Comparison of ENCODE assay signal across 27 mouse cellular contexts in genomic region chr1:121046581-121046980, GRCm38 (mm10).
A peak's percentile ranks its signal among the peaks of the same experiment; 100 is the strongest.
DNase-seq lines count a peak whose midpoint lies in the region; ATAC-seq and TF ChIP-seq lines count a peak whose summit lies in the region.
"Had no signal": no experiment of that assay in that cellular context is flagged by ENCODE, and none has a peak within 500 bp of the region (broad histone marks: within the 10 kb centered on the region; RNA-seq: fewer than 3 reads in every experiment).

No protein-coding gene starts in this region.

- H3K36me3 ChIP-seq in hindbrain, embryonic 11.5 days (ENCODE audit: control insufficient read depth, insufficient read depth, low read length): no peaks in the 10 kb centered on the region
- H3K36me3 ChIP-seq in hindbrain, embryonic 16.5 days (ENCODE audit: control insufficient read depth, insufficient read depth, low read length): no peaks in the 10 kb centered on the region
- no peaks in the 10 kb centered on the region for H3K36me3 ChIP-seq in midbrain, embryonic 14.5 days (ENCODE audit: control insufficient read depth, insufficient read depth, low read length)
- H3K36me3 ChIP-seq in midbrain, embryonic 11.5 days (ENCODE audit: control insufficient read depth, insufficient read depth, low read length): no peaks in the 10 kb centered on the region
- H3K36me3 ChIP-seq: embryonic facial prominence, embryonic 15.5 days; forebrain, embryonic 12.5 days; heart, embryonic 10.5 days; heart, embryonic 13.5 days had no signal

- TF ChIP-seq POLR2A in brain, embryonic 14.5 days (IDR thresholded peaks at IDR 0.05; ENCODE audit: borderline replicate concordance, extremely low read depth, insufficient read depth, insufficient read length, poor library complexity, severe bottlenecking): no peak

- no peak for TF ChIP-seq CTCF in brain, embryonic 14.5 days (IDR thresholded peaks at IDR 0.05; ENCODE audit: borderline replicate concordance, extremely low read depth, insufficient read depth, insufficient read length)

- H3K4me3 ChIP-seq in hindbrain, embryonic 11.5 days (ENCODE audit: low read depth, low read length): no peak overlapping the region
- no peak overlapping the region for H3K4me3 ChIP-seq in hindbrain, embryonic 16.5 days (ENCODE audit: low read length)
- H3K4me3 ChIP-seq in midbrain, embryonic 14.5 days (replicated peaks; ENCODE audit: low read depth, low read length): no peak overlapping the region
- no peak overlapping the region for H3K4me3 ChIP-seq in midbrain, embryonic 11.5 days (ENCODE audit: low read depth, low read length)
- H3K4me3 ChIP-seq: embryonic facial prominence, embryonic 15.5 days; forebrain, embryonic 12.5 days; heart, adult 2 months; heart, embryonic 10.5 days; heart, embryonic 13.5 days had no signal

- DNase-seq in hindbrain, embryonic 11.5 days (ENCODE audit: low spot score): peak; percentile 6
- DNase-seq in midbrain, embryonic 14.5 days: peak; percentile 40
- no peak for DNase-seq in midbrain, embryonic 11.5 days (ENCODE audit: low spot score, missing footprints)
- peak; percentile 57 for DNase-seq in brain, embryonic 14.5 days (ENCODE audit: low read depth)
- DNase-seq in retina, embryonic 14.5 days (ENCODE audit: low spot score): peak; percentile 58
- DNase-seq in adrenal gland, postnatal 25 days: no peak
- DNase-seq in ovary, postnatal 36 days (ENCODE audit: low spot score): no peak
- DNase-seq: adrenal gland, adult 8-10 months; cerebellum, adult 11-12 months; cerebellum, adult 8-10 months; cerebellum, postnatal 10 days; cerebellum, postnatal 36 days; embryo, embryonic 11 days; gastrocnemius, postnatal 10 days; gastrocnemius, postnatal 36 days; heart, adult 2 months; heart, postnatal 14 days; heart, postnatal 4 days had no signal

- WGBS in hindbrain, embryonic 11.5 days: 67% methylated on average over 6 of the region's 6 CpGs
- 48% methylated on average over 6 of the region's 6 CpGs for WGBS in hindbrain, embryonic 16.5 days
- WGBS in midbrain, embryonic 14.5 days: 58% methylated on average over 6 of the region's 6 CpGs
- WGBS in midbrain, embryonic 11.5 days: 89% methylated on average over 6 of the region's 6 CpGs

- H3K27me3 ChIP-seq in hindbrain, embryonic 11.5 days (ENCODE audit: control insufficient read depth, insufficient read depth, low read length): peaks cover 8% of the 10 kb centered on the region; the same call in 1 of the 2 replicates
- H3K27me3 ChIP-seq in hindbrain, embryonic 16.5 days (replicated peaks; ENCODE audit: control insufficient read depth, insufficient read depth, low read length): peaks cover 14% of the 10 kb centered on the region
- H3K27me3 ChIP-seq in midbrain, embryonic 14.5 days (ENCODE audit: control insufficient read depth, insufficient read depth, low read length): peaks cover 9% of the 10 kb centered on the region; the same call in 1 of the 2 replicates
- no peaks in the 10 kb centered on the region; the same call in 1 of the 2 replicates for H3K27me3 ChIP-seq in midbrain, embryonic 11.5 days (ENCODE audit: control insufficient read depth, insufficient read depth, low read length)
- H3K27me3 ChIP-seq: embryonic facial prominence, embryonic 15.5 days had no signal

- ATAC-seq in hindbrain, embryonic 11.5 days (ENCODE audit: low FRiP score): no peak
- no peak for ATAC-seq in hindbrain, embryonic 16.5 days
- no peak for ATAC-seq in midbrain, embryonic 14.5 days (ENCODE audit: low FRiP score, low TSS enrichment)
- ATAC-seq in midbrain, embryonic 11.5 days (ENCODE audit: low FRiP score): no peak
- ATAC-seq: activated CD4-positive, CD25-positive, alpha-beta regulatory T cell, adult 4 months; CD4-positive, CD25-positive, alpha-beta regulatory T cell, adult 4 months; forebrain, embryonic 16.5 days; intestine, postnatal 0 days had no signal

- no peak overlapping the region for H3K9ac ChIP-seq in hindbrain, embryonic 11.5 days (ENCODE audit: low read depth, low read length)
- H3K9ac ChIP-seq in hindbrain, embryonic 16.5 days (ENCODE audit: low read depth, low read length): no peak overlapping the region
- H3K9ac ChIP-seq in midbrain, embryonic 14.5 days (replicated peaks; ENCODE audit: low read length): no peak overlapping the region
- H3K9ac ChIP-seq in midbrain, embryonic 11.5 days (ENCODE audit: low read length): no peak overlapping the region
- H3K9ac ChIP-seq: embryonic facial prominence, embryonic 15.5 days; forebrain, embryonic 12.5 days; heart, embryonic 13.5 days had no signal

- no peaks in the 10 kb centered on the region for H3K9me3 ChIP-seq in hindbrain, embryonic 11.5 days (ENCODE audit: control insufficient read depth, low read length)
- no peaks in the 10 kb centered on the region for H3K9me3 ChIP-seq in hindbrain, embryonic 16.5 days (ENCODE audit: control insufficient read depth, low read length)
- no peaks in the 10 kb centered on the region for H3K9me3 ChIP-seq in midbrain, embryonic 14.5 days (ENCODE audit: control insufficient read depth, low read length)
- no peaks in the 10 kb centered on the region for H3K9me3 ChIP-seq in midbrain, embryonic 11.5 days (ENCODE audit: control insufficient read depth, low read length)
- H3K9me3 ChIP-seq: embryonic facial prominence, embryonic 15.5 days; forebrain, embryonic 12.5 days; heart, embryonic 10.5 days; heart, embryonic 13.5 days had no signal

- H3K27ac ChIP-seq in hindbrain, embryonic 11.5 days (ENCODE audit: low read depth, low read length): no peak overlapping the region
- no peak overlapping the region for H3K27ac ChIP-seq in hindbrain, embryonic 16.5 days (ENCODE audit: low read depth, low read length)
- H3K27ac ChIP-seq in midbrain, embryonic 14.5 days (replicated peaks; ENCODE audit: low read depth, low read length): no peak overlapping the region
- no peak overlapping the region for H3K27ac ChIP-seq in midbrain, embryonic 11.5 days (ENCODE audit: low read depth, low read length)
- H3K27ac ChIP-seq: embryonic facial prominence, embryonic 15.5 days; forebrain, embryonic 12.5 days; heart, adult 2 months; heart, embryonic 10.5 days; heart, embryonic 13.5 days had no signal

- H3K4me2 ChIP-seq in hindbrain, embryonic 11.5 days (replicated peaks; ENCODE audit: low read depth, low read length): no peak overlapping the region
- no peak overlapping the region for H3K4me2 ChIP-seq in hindbrain, embryonic 16.5 days (ENCODE audit: low read length)
- no peak overlapping the region for H3K4me2 ChIP-seq in midbrain, embryonic 14.5 days (ENCODE audit: low read length)
- H3K4me2 ChIP-seq in midbrain, embryonic 11.5 days: no peak overlapping the region
- H3K4me2 ChIP-seq: embryonic facial prominence, embryonic 15.5 days; forebrain, embryonic 12.5 days; heart, embryonic 13.5 days had no signal

- H3K4me1 ChIP-seq in hindbrain, embryonic 11.5 days (replicated peaks; ENCODE audit: control insufficient read depth, insufficient read depth, low read length): no peaks in the 10 kb centered on the region
- H3K4me1 ChIP-seq in hindbrain, embryonic 16.5 days (ENCODE audit: control insufficient read depth, insufficient read depth, low read depth, low read length): peaks cover 2% of the 10 kb centered on the region
- peaks cover 6% of the 10 kb centered on the region for H3K4me1 ChIP-seq in midbrain, embryonic 14.5 days (ENCODE audit: control insufficient read depth, insufficient read depth, low read length)
- H3K4me1 ChIP-seq in midbrain, embryonic 11.5 days (ENCODE audit: control insufficient read depth, insufficient read depth, low read length): peaks cover 2% of the 10 kb centered on the region; the same call in 1 of the 2 replicates
- H3K4me1 ChIP-seq: embryonic facial prominence, embryonic 15.5 days; heart, embryonic 10.5 days had no signal

Comparison
In these comparisons a context has a peak if more than half of its experiments do, and no peak if none do; other contexts are left out.
1. DNase-seq: peak in hindbrain, embryonic 11.5 days (single experiment), midbrain, embryonic 14.5 days (single experiment), brain, embryonic 14.5 days (single experiment) and retina, embryonic 14.5 days (single experiment); none in midbrain, embryonic 11.5 days (single experiment), adrenal gland, postnatal 25 days (single experiment) and ovary, postnatal 36 days (single experiment).